8 mouse cellular contexts compared by ENCODE assay signal in genomic region chr11:52220282-52220681, GRCm38 (mm10). TPM values are rescaled to one million over a fixed set of nuclear protein-coding genes. Genes with fewer than 3 reads are reported as not detected.
A peak's percentile ranks its signal among the peaks of the same experiment; 100 is the strongest.
DNase-seq lines count a peak whose midpoint lies in the region; ATAC-seq and TF ChIP-seq lines count a peak whose summit lies in the region.

No protein-coding gene starts in this region.

- H3K9ac ChIP-seq in limb, embryonic 12.5 days (replicated peaks) = no peak overlapping the region
- H3K9ac ChIP-seq in midbrain, embryonic 14.5 days (replicated peaks; ENCODE audit: low read length) = no peak overlapping the region

- H3K36me3 ChIP-seq in testis, adult 2 months (ENCODE audit: control insufficient read depth, insufficient read depth, low read length) = no peaks in the 10 kb centered on the region
- no peaks in the 10 kb centered on the region for H3K36me3 ChIP-seq in limb, embryonic 12.5 days
- H3K36me3 ChIP-seq in midbrain, embryonic 14.5 days (ENCODE audit: control insufficient read depth, insufficient read depth, low read length) = no peaks in the 10 kb centered on the region

- H3K9me3 ChIP-seq in limb, embryonic 12.5 days = no peaks in the 10 kb centered on the region
- no peaks in the 10 kb centered on the region for H3K9me3 ChIP-seq in midbrain, embryonic 14.5 days (ENCODE audit: control insufficient read depth, low read length)

- no peaks in the 10 kb centered on the region for H3K27me3 ChIP-seq in testis, adult 2 months (ENCODE audit: control insufficient read depth, insufficient read depth, low read length)
- peaks cover 13% of the 10 kb centered on the region for H3K27me3 ChIP-seq in limb, embryonic 12.5 days
- H3K27me3 ChIP-seq in midbrain, embryonic 14.5 days (ENCODE audit: control insufficient read depth, insufficient read depth, low read length) = no peaks in the 10 kb centered on the region

- ATAC-seq in limb, embryonic 12.5 days (ENCODE audit: insufficient number of reproducible peaks, insufficient read depth, low FRiP score, low TSS enrichment, low read depth) = 0 out of 2 replicates have a peak, but pooled peaks have one; percentile 42
- ATAC-seq in midbrain, embryonic 14.5 days (ENCODE audit: low FRiP score, low TSS enrichment) = peak; percentile 55; the same call in 1 of the 2 replicates

- WGBS in limb, embryonic 12.5 days = 5% methylated on average over 4 of the region's 4 CpGs
- whole genome bisulfite sequencing in midbrain, embryonic 14.5 days = 10% methylated on average over 4 of the region's 4 CpGs

- peaks cover 10% of the 10 kb centered on the region for H3K4me1 ChIP-seq in testis, adult 2 months (ENCODE audit: control insufficient read depth, insufficient read depth, low read length)
- H3K4me1 ChIP-seq in limb, embryonic 12.5 days (replicated peaks) = peaks cover 11% of the 10 kb centered on the region
- H3K4me1 ChIP-seq in midbrain, embryonic 14.5 days (ENCODE audit: control insufficient read depth, insufficient read depth, low read length) = no peaks in the 10 kb centered on the region

- H3K27ac ChIP-seq in testis, adult 2 months (ENCODE audit: control insufficient read depth, insufficient read depth, low read depth, low read length) = no peak overlapping the region
- H3K27ac ChIP-seq in gastrocnemius, adult 2 months = no peak overlapping the region
- H3K27ac ChIP-seq in limb, embryonic 12.5 days = no peak overlapping the region
- H3K27ac ChIP-seq in midbrain, embryonic 14.5 days (replicated peaks; ENCODE audit: low read depth, low read length) = no peak overlapping the region

- peak; percentile 63; the same call in 1 of the 2 replicates for TF ChIP-seq CTCF in testis, adult 2 months (IDR thresholded peaks at IDR 0.05; ENCODE audit: control insufficient read depth, insufficient read depth, insufficient replicate concordance, low read depth, low read length)
- TF ChIP-seq CTCF in gastrocnemius, adult 2 months (IDR thresholded peaks at IDR 0.05) = peak; percentile 83

- peak overlapping the region; percentile 32 for H3K4me2 ChIP-seq in limb, embryonic 12.5 days
- H3K4me2 ChIP-seq in midbrain, embryonic 14.5 days (ENCODE audit: low read length) = peak overlapping the region; percentile 26; the same call in 1 of the 2 replicates

- intact Hi-C loops in gastrocnemius, adult 2 months (cut with DNase I) = loop anchor here (5.0 to 10.0 kb wide), 3 partner anchors 125 to 403 kb away; no protein-coding TSS in a partner anchor

- TF ChIP-seq POLR2A in testis, adult 2 months (IDR thresholded peaks at IDR 0.05; ENCODE audit: control insufficient read depth, low read depth, low read length) = no peak

- no peak for DNase-seq in testis, postnatal 14 days (ENCODE audit: low spot score)
- peak; percentile 61 to 80 for DNase-seq in cerebellum, postnatal 4 days (ENCODE audit: low spot score in 2 of 2)
- DNase-seq in gastrocnemius, adult 2 months = peak; percentile 74
- peak; percentile 78 for DNase-seq in kidney, adult 18-20 months
- DNase-seq in midbrain, embryonic 14.5 days = peak; percentile 88
- peak; percentile 61 to 79 for DNase-seq in spleen, postnatal 4 days (ENCODE audit: low spot score in 2 of 2)

- no peak overlapping the region for H3K4me3 ChIP-seq in testis, adult 2 months (ENCODE audit: control insufficient read depth, low read depth, low read length)
- H3K4me3 ChIP-seq in gastrocnemius, adult 2 months = no peak overlapping the region
- H3K4me3 ChIP-seq in limb, embryonic 12.5 days (replicated peaks) = no peak overlapping the region
- no peak overlapping the region for H3K4me3 ChIP-seq in midbrain, embryonic 14.5 days (replicated peaks; ENCODE audit: low read depth, low read length)

RNA-seq across cellular contexts. Expression of gene Olfr1371, which starts 6.5 kb away (rescaled TPM):
- 0.28 TPM in 1 of 2 replicates, not detected in the other for polyA plus RNA-seq in testis, adult 2 months (2012; rRNA removed)
- not detected for total RNA-seq in gastrocnemius, adult 2 months (2021)
- not detected in 2 replicates for polyA plus RNA-seq in limb, embryonic 12.5 days (2016; fragmentation: Nextera tagmentation; extraction: Ambion mirVana)
- not detected in 2 replicates for polyA plus RNA-seq in midbrain, embryonic 14.5 days (2014; fragmentation: Nextera tagmentation; extraction: Ambion mirVana)

RNA-seq across cellular contexts. Expression of gene Skp1a, which starts 11.5 kb away (rescaled TPM):
- 89.0 and 95.9 TPM in 2 replicates for polyA plus RNA-seq in testis, adult 2 months (2012; rRNA removed)
- total RNA-seq in gastrocnemius, adult 2 months (2021) = 100 to 1,000 TPM; 269 to 292 TPM
- polyA plus RNA-seq in limb, embryonic 12.5 days (2016; fragmentation: Nextera tagmentation; extraction: Ambion mirVana) = 871 and 976 TPM in 2 replicates
- 1,139 and 1,189 TPM in 2 replicates for polyA plus RNA-seq in midbrain, embryonic 14.5 days (2014; fragmentation: Nextera tagmentation; extraction: Ambion mirVana)
